Mouse (Mus musculus) lung, embryonic 14.5 days (tissue): ENCODE results near the gene Cntn4. TPM values are rescaled to one million over a fixed set of nuclear protein-coding genes. Genes with fewer than 3 reads are reported as not detected.

Experiments
- ATAC-seq: fragments of 200-750 bp; cut with Nextera tagmentation; 2 replicates; pipeline ENCODE4 v1.8.0; 2017; ENCODE audit warnings: mild to moderate bottlenecking, moderate TSS enrichment, moderate library complexity; ENCODE audit not compliant: insufficient read depth
- DNase-seq: peaks from one replicate; pipeline ENCODE4 v3.0.0-alpha.2; 2015
- H3K27ac ChIP-seq: fragments of 300-500 bp; sonication (generic); 2 replicates; pipeline ENCODE4 v1.5.1; 2014; ENCODE audit warnings: low read depth, mild to moderate bottlenecking, moderate library complexity
- H3K27me3 ChIP-seq: fragments of 300-500 bp; sonication (generic); 2 replicates; pipeline ENCODE4 v1.6.1; 2014; ENCODE audit warnings: low read length, control low read depth; ENCODE audit not compliant: insufficient read depth
- H3K36me3 ChIP-seq: fragments of 300-500 bp; sonication (generic); 2 replicates; pipeline ENCODE4 v1.6.1; 2014; ENCODE audit warnings: control low read depth; ENCODE audit not compliant: insufficient read depth
- H3K4me1 ChIP-seq: fragments of 300-500 bp; sonication (generic); 2 replicates; pipeline ENCODE4 v1.6.1; 2014; ENCODE audit warnings: antibody characterized with exemption, control low read depth; ENCODE audit not compliant: insufficient read depth
- H3K4me2 ChIP-seq: fragments of 300-500 bp; sonication (generic); 2 replicates; pipeline ENCODE4 v1.6.1; 2014; ENCODE audit warnings: mild to moderate bottlenecking
- H3K4me3 ChIP-seq: fragments of 300-500 bp; sonication (generic); 2 replicates; pipeline ENCODE4 v1.5.1; 2014; ENCODE audit warnings: low read depth, low read length
- H3K9ac ChIP-seq: fragments of 300-500 bp; sonication (generic); 2 replicates; pipeline ENCODE4 v1.6.1; 2014
- H3K9me3 ChIP-seq: fragments of 300-500 bp; sonication (generic); 2 replicates; pipeline ENCODE4 v1.6.1; 2016; ENCODE audit warnings: low read depth, low read length, control low read depth
- CTCF ChIP-seq: IDR thresholded peaks from 2 replicates; pipeline ENCODE4 v1.5.1; 2016; ENCODE audit warnings: antibody characterized with exemption, low read depth
- WGBS: fragments of 180-500 bp; shearing (Covaris S2); extraction: QIAGEN DNeasy Blood & Tissue Kit; methylation state at CpG from one replicate; pipeline ENCODE4 v1.1.7; 2014; 5-methylcytosine and 5-hydroxymethylcytosine counted together
- polyA plus RNA-seq: library from polyadenylated mRNA; unstranded; fragments of >200 nt; fragmentation: Nextera tagmentation; extraction: Ambion mirVana; gene quantifications from 2 replicates; pipeline ENCODE4 v1.2.1, GENCODE M21; 2014

Cntn4 gene
- polyA plus RNA-seq, 1 experiment from 2014 or later, result 3.1 TPM

DNA sequence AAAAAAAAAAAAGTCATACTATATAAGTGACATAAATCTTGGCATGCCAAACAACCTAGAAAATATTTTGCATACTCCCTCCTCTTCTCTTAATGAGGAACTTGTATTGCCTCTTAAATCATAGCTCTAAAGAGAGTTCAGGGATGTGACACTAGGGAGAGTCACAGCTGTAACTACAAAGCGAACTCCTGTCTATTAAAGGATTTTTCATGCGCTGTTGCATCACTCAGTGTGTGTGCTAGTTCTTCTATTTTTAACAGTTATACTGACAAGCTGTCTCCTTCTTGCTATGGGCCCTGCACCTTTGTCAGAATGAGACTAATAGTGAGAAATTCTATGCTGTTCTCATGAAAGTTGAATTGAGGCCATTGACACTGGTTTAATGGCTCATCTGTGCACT, 588.8 kb downstream of the Cntn4 start:
- no peaks in the 10 kb centered on the region for H3K27me3 ChIP-seq
- DNase-seq (no peak), ATAC-seq (no peak)
- H3K4me1 ChIP-seq, result no peaks in the 10 kb centered on the region
- H3K27ac ChIP-seq, result no peak overlapping the region
- no peaks in the 10 kb centered on the region for H3K9me3 ChIP-seq
- TF ChIP-seq CTCF, result no peak
- no peak overlapping the region for H3K4me2 ChIP-seq
- no peaks in the 10 kb centered on the region for H3K36me3 ChIP-seq
- 81% methylated on average over 2 of the region's 2 CpGs for WGBS
- H3K4me3 ChIP-seq, result no peak overlapping the region
- no peak overlapping the region for H3K9ac ChIP-seq

DNA sequence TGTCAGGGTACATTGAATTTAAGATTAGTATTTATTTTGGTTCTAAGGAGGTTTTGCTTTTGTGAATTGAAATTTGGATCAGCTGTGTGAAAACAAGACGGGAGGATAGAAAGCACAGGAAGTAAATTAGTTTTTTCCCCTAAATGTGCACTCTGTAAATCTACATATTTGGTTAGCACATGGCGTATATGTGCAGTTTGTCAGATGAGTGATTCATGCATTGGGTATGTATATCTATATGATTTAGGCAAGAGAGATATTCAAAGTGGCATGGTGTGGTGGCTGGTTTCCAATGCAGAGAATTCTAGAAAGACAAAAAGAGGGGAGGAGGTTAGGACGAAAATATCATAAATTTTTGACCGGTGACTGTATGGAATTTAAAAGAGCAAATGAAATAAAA, 591.3 kb downstream of the Cntn4 start:
- 70% methylated on average over 4 of the region's 4 CpGs for WGBS
- H3K4me3 ChIP-seq, result no peak overlapping the region
- DNase-seq, result no peak
- H3K9ac ChIP-seq, result no peak overlapping the region
- H3K27ac ChIP-seq, result no peak overlapping the region
- no peaks in the 10 kb centered on the region for H3K4me1 ChIP-seq
- TF ChIP-seq CTCF, result no peak
- H3K36me3 ChIP-seq, result no peaks in the 10 kb centered on the region
- no peaks in the 10 kb centered on the region for H3K9me3 ChIP-seq
- no peak for ATAC-seq
- no peak overlapping the region for H3K4me2 ChIP-seq
- H3K27me3 ChIP-seq, result no peaks in the 10 kb centered on the region

DNA sequence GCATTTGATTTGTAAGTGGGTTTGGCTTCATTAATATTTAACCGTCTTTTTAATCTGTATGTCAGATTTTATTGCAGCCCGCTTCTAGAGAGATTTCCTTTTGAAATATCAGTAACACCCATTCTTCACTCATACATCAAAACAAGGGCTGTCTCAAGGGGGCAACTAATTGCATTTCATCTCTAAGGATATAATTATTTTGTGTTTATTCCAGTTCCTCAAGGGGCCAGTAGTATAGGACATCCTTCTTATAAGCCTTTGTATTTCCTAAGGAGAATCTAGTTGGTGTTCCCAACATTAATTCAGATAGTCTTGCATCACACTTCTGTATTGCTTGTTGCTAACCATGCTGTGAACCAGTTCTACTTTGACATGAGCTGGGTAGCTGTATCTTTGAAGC, 599.7 kb downstream of the Cntn4 start:
- no peaks in the 10 kb centered on the region for H3K36me3 ChIP-seq
- WGBS, result 50% methylated on average over 2 of the region's 2 CpGs
- no peak overlapping the region for H3K27ac ChIP-seq
- TF ChIP-seq CTCF, result no peak
- no peak overlapping the region for H3K4me3 ChIP-seq
- H3K27me3 ChIP-seq, result no peaks in the 10 kb centered on the region
- no peaks in the 10 kb centered on the region for H3K9me3 ChIP-seq
- no peak for ATAC-seq
- no peaks in the 10 kb centered on the region for H3K4me1 ChIP-seq
- no peak overlapping the region for H3K4me2 ChIP-seq
- no peak overlapping the region for H3K9ac ChIP-seq
- DNase-seq, result no peak

DNA sequence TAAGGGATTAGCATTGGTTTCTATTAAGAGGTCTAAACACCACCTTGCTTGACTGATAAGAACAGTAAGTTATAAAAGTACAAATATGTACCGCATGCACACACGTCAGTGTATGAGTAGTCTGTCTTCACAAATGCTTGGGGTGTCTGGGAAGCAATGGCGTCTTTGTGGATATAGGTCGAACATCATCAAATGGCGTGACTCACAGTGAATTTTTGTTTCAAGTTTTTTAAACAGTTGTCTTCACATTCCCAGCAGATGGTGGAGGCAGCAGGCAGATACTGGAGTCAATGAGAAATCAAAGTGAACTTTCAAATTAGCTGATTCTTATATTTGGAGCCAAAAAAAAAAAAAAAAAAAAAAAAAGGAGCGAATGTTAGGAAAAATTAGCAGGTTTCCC, 604.2 kb downstream of the Cntn4 start:
- no peaks in the 10 kb centered on the region for H3K4me1 ChIP-seq
- no peaks in the 10 kb centered on the region for H3K27me3 ChIP-seq
- TF ChIP-seq CTCF, result no peak
- no peak overlapping the region for H3K4me3 ChIP-seq
- 87% methylated on average over 6 of the region's 6 CpGs for WGBS
- no peak overlapping the region for H3K4me2 ChIP-seq
- DNase-seq, result no peak
- no peak overlapping the region for H3K9ac ChIP-seq
- no peak overlapping the region for H3K27ac ChIP-seq
- no peak for ATAC-seq
- H3K36me3 ChIP-seq, result no peaks in the 10 kb centered on the region
- no peaks in the 10 kb centered on the region for H3K9me3 ChIP-seq

DNA sequence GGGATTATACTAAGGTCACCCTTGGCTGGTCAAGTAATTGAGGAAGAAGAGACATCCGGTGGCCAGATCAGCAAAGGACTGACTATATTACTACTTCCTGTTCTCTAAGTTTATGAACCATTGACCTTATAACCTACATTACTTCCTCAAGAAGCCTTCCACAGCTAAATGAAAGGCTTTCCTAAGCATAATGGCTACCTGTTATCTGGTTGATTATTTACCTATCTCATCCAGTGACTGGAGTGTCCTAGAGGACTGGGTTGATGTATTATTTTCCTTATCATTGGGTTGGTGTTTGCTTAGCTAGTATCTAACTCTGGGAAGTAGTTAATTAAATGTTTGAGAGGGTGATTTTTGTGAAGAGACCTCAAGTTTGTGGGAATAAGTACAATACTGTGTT, 606.4 kb downstream of the Cntn4 start:
- Histone ChIP-seq H3K4me2 (no peak overlapping the region), H3K9ac (no peak overlapping the region), H3K4me1 (no peaks in the 10 kb centered on the region), H3K9me3 (no peaks in the 10 kb centered on the region), H3K4me3 (no peak overlapping the region), H3K27me3 (no peaks in the 10 kb centered on the region), H3K36me3 (no peaks in the 10 kb centered on the region), H3K27ac (no peak overlapping the region)
- TF ChIP-seq CTCF, result no peak
- no peak for DNase-seq
- WGBS, result 11% methylated on average over 1 of the region's 1 CpGs
- no peak for ATAC-seq

DNA sequence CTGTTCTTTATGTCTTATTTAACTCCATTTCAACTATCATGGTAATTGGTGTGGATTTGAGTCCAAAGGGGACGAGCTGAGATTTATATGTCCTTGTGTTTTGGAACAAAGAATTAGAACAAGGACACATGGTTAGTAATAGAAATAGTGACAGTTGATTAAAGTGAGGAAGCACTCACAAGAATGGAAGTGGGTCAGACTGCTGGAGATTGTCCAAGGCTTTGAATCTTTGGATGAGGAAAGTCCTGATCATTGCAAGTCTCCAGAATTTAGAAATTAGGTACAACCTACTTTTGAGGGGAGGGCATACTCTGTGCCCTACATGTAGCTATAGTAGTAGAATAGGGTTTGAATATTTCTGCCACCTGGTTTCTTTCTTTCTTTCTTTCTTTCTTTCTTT, 622.0 kb downstream of the Cntn4 start:
- Histone ChIP-seq H3K9ac (no peak overlapping the region), H3K4me3 (no peak overlapping the region), H3K27ac (no peak overlapping the region), H3K27me3 (no peaks in the 10 kb centered on the region), H3K9me3 (no peaks in the 10 kb centered on the region), H3K4me1 (no peaks in the 10 kb centered on the region), H3K36me3 (no peaks in the 10 kb centered on the region), H3K4me2 (no peak overlapping the region)
- whole genome bisulfite sequencing, result 69% methylated on average over 1 of the region's 1 CpGs
- ATAC-seq (no peak), DNase-seq (peak; percentile 6)
- no peak for TF ChIP-seq CTCF

DNA sequence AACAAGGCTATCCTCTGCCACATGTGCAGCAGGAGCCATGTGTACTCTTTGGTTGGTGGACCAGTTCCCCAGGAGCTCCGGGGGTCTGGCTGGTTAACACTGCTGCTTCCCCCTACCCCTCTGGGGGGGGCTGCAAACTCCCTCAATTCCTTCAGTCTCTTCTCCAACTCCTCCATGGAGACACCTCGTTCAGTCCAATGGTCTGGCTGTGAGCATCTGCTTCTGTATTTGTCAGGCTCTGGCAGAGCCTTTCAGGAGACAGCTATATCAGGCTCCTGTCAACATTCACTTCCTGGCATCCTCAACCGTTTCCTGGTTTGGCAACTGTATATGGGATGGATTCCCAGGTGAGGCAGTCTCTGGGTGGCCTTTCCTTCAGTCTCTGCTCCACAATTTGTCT, 622.7 kb downstream of the Cntn4 start:
- Histone ChIP-seq H3K27ac (no peak overlapping the region), H3K9ac (no peak overlapping the region), H3K4me2 (no peak overlapping the region), H3K4me1 (no peaks in the 10 kb centered on the region), H3K9me3 (no peaks in the 10 kb centered on the region), H3K36me3 (no peaks in the 10 kb centered on the region), H3K4me3 (no peak overlapping the region), H3K27me3 (no peaks in the 10 kb centered on the region)
- no peak for TF ChIP-seq CTCF
- WGBS, result 51% methylated on average over 3 of the region's 3 CpGs
- DNase-seq, result no peak
- ATAC-seq, result no peak

DNA sequence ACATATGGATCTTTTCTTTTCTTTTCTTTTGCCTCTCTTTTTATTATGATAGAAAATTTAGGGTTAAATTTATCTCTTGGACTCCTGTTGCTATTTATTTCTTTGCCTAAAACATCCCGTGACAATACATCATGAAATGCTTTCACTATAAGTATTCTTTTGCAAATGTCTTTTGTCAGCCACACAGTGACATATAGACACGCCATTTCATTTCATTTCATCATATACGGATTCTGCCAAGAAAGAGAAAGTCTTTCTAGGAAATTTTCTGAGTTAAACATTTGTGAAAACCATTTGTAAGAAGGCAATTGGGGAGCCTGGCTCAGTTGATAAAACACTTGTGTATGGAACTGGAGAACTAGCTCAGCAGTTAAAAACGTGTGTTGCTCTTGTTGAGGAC, 625.0 kb downstream of the Cntn4 start:
- peak; percentile 74 for DNase-seq
- no peak for TF ChIP-seq CTCF
- Histone ChIP-seq H3K27ac (no peak overlapping the region), H3K4me3 (no peak overlapping the region), H3K36me3 (no peaks in the 10 kb centered on the region), H3K27me3 (no peaks in the 10 kb centered on the region), H3K4me1 (no peaks in the 10 kb centered on the region), H3K9me3 (no peaks in the 10 kb centered on the region), H3K4me2 (no peak overlapping the region), H3K9ac (no peak overlapping the region)
- peak; percentile 44; the same call in 1 of the 2 replicates for ATAC-seq
- WGBS, result 35% methylated on average over 4 of the region's 4 CpGs
